Mouse (Mus musculus): ENCODE results near the gene Eea1. TPM values are rescaled to one million over a fixed set of nuclear protein-coding genes. Genes with fewer than 3 reads are reported as not detected.
"Not testable (repeated sequence)": the region's sequence is repeated elsewhere in the genome, so short reads cannot be mapped to it uniquely, and the experiment has no call there.

The Eea1 gene
- polyA plus RNA-seq, 1 experiment from 2014 or later, result 18.6 TPM

GRCm38 (mm10) chr10:95909246-95909909 is 31.1 kb upstream of the Eea1 start:
- no peak for ATAC-seq (ENCODE audit: low read depth)
- Histone ChIP-seq H3K9ac (ENCODE audit: low read length) (no peak overlapping the region), H3K27ac (ENCODE audit: low read length) (no peak overlapping the region), H3K9me3 (ENCODE audit: control insufficient read depth, low read length) (no peaks in the 10 kb centered on the region), H3K27me3 (ENCODE audit: control insufficient read depth, insufficient read depth, low read depth, low read length) (no peaks in the 10 kb centered on the region), H3K4me2 (ENCODE audit: low read depth, low read length) (no peak overlapping the region), H3K4me1 (replicated peaks; ENCODE audit: control insufficient read depth, insufficient read depth, low read length) (no peaks in the 10 kb centered on the region), H3K4me3 (ENCODE audit: low read length) (no peak overlapping the region), H3K36me3 (ENCODE audit: control insufficient read depth, insufficient read depth, low read length) (no peaks in the 10 kb centered on the region)
- 94% methylated on average over 4 of the region's 4 CpGs for WGBS

GRCm38 (mm10) chr10:95911016-95911415 is 29.4 kb upstream of the Eea1 start:
- Histone ChIP-seq H3K4me1 (replicated peaks; ENCODE audit: control insufficient read depth, insufficient read depth, low read length) (no peaks in the 10 kb centered on the region), H3K36me3 (ENCODE audit: control insufficient read depth, insufficient read depth, low read length) (no peaks in the 10 kb centered on the region), H3K4me3 (ENCODE audit: low read length) (no peak overlapping the region), H3K27ac (ENCODE audit: low read length) (no peak overlapping the region), H3K4me2 (ENCODE audit: low read depth, low read length) (no peak overlapping the region), H3K27me3 (ENCODE audit: control insufficient read depth, insufficient read depth, low read depth, low read length) (no peaks in the 10 kb centered on the region), H3K9me3 (ENCODE audit: control insufficient read depth, low read length) (no peaks in the 10 kb centered on the region), H3K9ac (ENCODE audit: low read length) (no peak overlapping the region)
- no peak for ATAC-seq (ENCODE audit: low read depth)
- WGBS, result 71% methylated on average over 5 of the region's 5 CpGs

GRCm38 (mm10) chr10:95914434-95915174 is 25.8 kb upstream of the Eea1 start:
- no peak overlapping the region for H3K27ac ChIP-seq (ENCODE audit: low read length)
- H3K9me3 ChIP-seq (ENCODE audit: control insufficient read depth, low read length), result no peaks in the 10 kb centered on the region
- no peaks in the 10 kb centered on the region for H3K4me1 ChIP-seq (replicated peaks; ENCODE audit: control insufficient read depth, insufficient read depth, low read length)
- no peak overlapping the region for H3K9ac ChIP-seq (ENCODE audit: low read length)
- no peaks in the 10 kb centered on the region for H3K27me3 ChIP-seq (ENCODE audit: control insufficient read depth, insufficient read depth, low read depth, low read length)
- H3K4me3 ChIP-seq (ENCODE audit: low read length), result no peak overlapping the region
- 88% methylated on average over 5 of the region's 5 CpGs for WGBS
- H3K36me3 ChIP-seq (ENCODE audit: control insufficient read depth, insufficient read depth, low read length), result no peaks in the 10 kb centered on the region
- no peak overlapping the region for H3K4me2 ChIP-seq (ENCODE audit: low read depth, low read length)
- no peak for ATAC-seq (ENCODE audit: low read depth)

- Histone ChIP-seq H3K9ac (ENCODE audit: low read length) (no peak overlapping the region), H3K4me3 (ENCODE audit: low read length) (no peak overlapping the region), H3K9me3 (ENCODE audit: control insufficient read depth, low read length) (no peaks in the 10 kb centered on the region), H3K36me3 (ENCODE audit: control insufficient read depth, insufficient read depth, low read length) (no peaks in the 10 kb centered on the region), H3K4me1 (replicated peaks; ENCODE audit: control insufficient read depth, insufficient read depth, low read length) (no peaks in the 10 kb centered on the region), H3K27me3 (ENCODE audit: control insufficient read depth, insufficient read depth, low read depth, low read length) (no peaks in the 10 kb centered on the region), H3K4me2 (ENCODE audit: low read depth, low read length) (no peak overlapping the region), H3K27ac (ENCODE audit: low read length) (no peak overlapping the region)
- WGBS, result 36% methylated on average over 3 of the region's 3 CpGs
- ATAC-seq (ENCODE audit: low read depth), result no peak
Measured at GRCm38 (mm10) chr10:95918716-95919115, 21.7 kb upstream of the Eea1 start.

GRCm38 (mm10) chr10:95923263-95924217 is 16.9 kb upstream of the Eea1 start:
- Histone ChIP-seq H3K36me3 (ENCODE audit: control insufficient read depth, insufficient read depth, low read length) (no peaks in the 10 kb centered on the region), H3K9me3 (ENCODE audit: control insufficient read depth, low read length) (no peaks in the 10 kb centered on the region), H3K4me1 (replicated peaks; ENCODE audit: control insufficient read depth, insufficient read depth, low read length) (no peaks in the 10 kb centered on the region), H3K27ac (ENCODE audit: low read length) (no peak overlapping the region), H3K4me3 (ENCODE audit: low read length) (no peak overlapping the region), H3K4me2 (ENCODE audit: low read depth, low read length) (no peak overlapping the region), H3K9ac (ENCODE audit: low read length) (no peak overlapping the region), H3K27me3 (ENCODE audit: control insufficient read depth, insufficient read depth, low read depth, low read length) (no peaks in the 10 kb centered on the region)
- ATAC-seq (ENCODE audit: low read depth), result no peak
- 71% methylated on average over 6 of the region's 6 CpGs for WGBS

- 87% methylated on average over 13 of the region's 13 CpGs for WGBS
- H3K9ac ChIP-seq (ENCODE audit: low read length); H3K4me3 ChIP-seq (ENCODE audit: low read length); H3K9me3 ChIP-seq (ENCODE audit: control insufficient read depth, low read length); H3K27me3 ChIP-seq (ENCODE audit: control insufficient read depth, insufficient read depth, low read depth, low read length); ATAC-seq (ENCODE audit: low read depth); H3K4me1 ChIP-seq (replicated peaks; ENCODE audit: control insufficient read depth, insufficient read depth, low read length); H3K4me2 ChIP-seq (ENCODE audit: low read depth, low read length); H3K27ac ChIP-seq (ENCODE audit: low read length); H3K36me3 ChIP-seq (ENCODE audit: control insufficient read depth, insufficient read depth, low read length): not testable (repeated sequence)
Measured at GRCm38 (mm10) chr10:95933631-95934030, 6.8 kb upstream of the Eea1 start.

GRCm38 (mm10) chr10:95940901-95941767 is 684 bp downstream of the Eea1 start:
- peak overlapping the region; percentile 82 for H3K9ac ChIP-seq (ENCODE audit: low read length)
- H3K27me3 ChIP-seq (ENCODE audit: control insufficient read depth, insufficient read depth, low read depth, low read length), result no peaks in the 10 kb centered on the region
- H3K27ac ChIP-seq (ENCODE audit: low read length), result peak overlapping the region; percentile 94
- no peaks in the 10 kb centered on the region for H3K9me3 ChIP-seq (ENCODE audit: control insufficient read depth, low read length)
- peaks cover 6% of the 10 kb centered on the region for H3K4me1 ChIP-seq (replicated peaks; ENCODE audit: control insufficient read depth, insufficient read depth, low read length)
- ATAC-seq (ENCODE audit: low read depth), result peak; percentile 77
- H3K36me3 ChIP-seq (ENCODE audit: control insufficient read depth, insufficient read depth, low read length), result no peaks in the 10 kb centered on the region
- H3K4me2 ChIP-seq (ENCODE audit: low read depth, low read length), result peak overlapping the region; percentile 92
- 3% methylated on average over 49 of the region's 69 CpGs for WGBS
- H3K4me3 ChIP-seq (ENCODE audit: low read length), result peak overlapping the region; percentile 74

GRCm38 (mm10) chr10:95941768-95942425 is 1.4 kb downstream of the Eea1 start:
- Histone ChIP-seq H3K27me3 (ENCODE audit: control insufficient read depth, insufficient read depth, low read depth, low read length) (no peaks in the 10 kb centered on the region), H3K9me3 (ENCODE audit: control insufficient read depth, low read length) (no peaks in the 10 kb centered on the region), H3K4me1 (replicated peaks; ENCODE audit: control insufficient read depth, insufficient read depth, low read length) (peaks cover 6% of the 10 kb centered on the region), H3K27ac (ENCODE audit: low read length) (no peak overlapping the region), H3K9ac (ENCODE audit: low read length) (no peak overlapping the region), H3K36me3 (ENCODE audit: control insufficient read depth, insufficient read depth, low read length) (no peaks in the 10 kb centered on the region), H3K4me3 (ENCODE audit: low read length) (peak overlapping the region; percentile 74), H3K4me2 (ENCODE audit: low read depth, low read length) (peak overlapping the region; percentile 92)
- 32% methylated on average over 6 of the region's 6 CpGs for WGBS
- no peak for ATAC-seq (ENCODE audit: low read depth)

Data from lung, embryonic 16.5 days (tissue).